Mouse (Mus musculus) embryonic stem cell, embryonic (primary cell): ENCODE data around the gene P2ry6.

Experiments
- CTCF ChIA-PET, 4 experiments: fragments of 300-600 bp in 2 of 4; fragments of 350-600 bp in 2 of 4; sonication (Branson Sonifier 250); formaldehyde crosslinking; loops; one replicate each; lab custom pipeline; 2022; ENCODE audit warnings: inconsistent platforms in 2 of 4; lab: Charles Lee
- POLR2A ChIA-PET, 4 experiments: fragments of 300-600 bp in 2 of 4; fragments of 350-600 bp in 2 of 4; sonication (Branson Sonifier 250); formaldehyde crosslinking; loops; one replicate each; lab custom pipeline; 2022; ENCODE audit warnings: antibody characterized with exemption in 4 of 4, inconsistent platforms in 1 of 4; lab: Charles Lee

The P2ry6 gene

GRCm38 (mm10) chr7:100933520-100933919, 40.9 kb downstream of the P2ry6 start:
- ChIA-PET CTCF (interaction anchor here in 2 of 4 experiments (0.6 to 5.4 kb wide), 4 partner anchors 9 to 51 kb away, joined by 3 to 39 read pairs (median 4); no protein-coding TSS in a partner anchor), POLR2A (interaction anchor here in 2 of 4 experiments (1.0 to 4.1 kb wide), 6 partner anchors 9 to 118 kb away, joined by 3 to 32 read pairs (median 4); no protein-coding TSS in a partner anchor)

- ChIA-PET POLR2A (interaction anchor here in 3 of 4 experiments (0.6 to 4.1 kb wide), 35 partner anchors 8 to 437 kb away, joined by 3 to 44 read pairs (median 4); partner anchors contain the start of genes Relt (in 3 of the 3) and Fam168a (in 1 of the 3)), CTCF (interaction anchor here in 3 of 4 experiments (0.8 to 5.4 kb wide), 9 partner anchors 9 to 363 kb away, joined by 3 to 39 read pairs (median 5); no protein-coding TSS in a partner anchor)
These were observed 41.9 kb downstream of the P2ry6 start for GRCm38 (mm10) chr7:100932481-100933007.

- CTCF ChIA-PET, result interaction anchor here (0.6 to 5.4 kb wide), 14 partner anchors 10 to 1467 kb away, joined by 3 to 39 read pairs (median 4); no protein-coding TSS in a partner anchor
- POLR2A ChIA-PET, result interaction anchor here in 3 of 4 experiments (0.5 to 4.1 kb wide), 46 partner anchors 7 to 1074 kb away, joined by 3 to 44 read pairs (median 4); partner anchors contain the start of genes Relt (in 3 of the 3) and Fam168a (in 1 of the 3)
These were observed 42.4 kb downstream of the P2ry6 start, which contains the start of gene Arhgef17 for GRCm38 (mm10) chr7:100931926-100932480. Arhgef17 (minus strand) TSS chr7:100932107.

GRCm38 (mm10) chr7:100931316-100931925, 43.0 kb downstream of the P2ry6 start:
- POLR2A ChIA-PET, result interaction anchor here (0.5 to 4.1 kb wide), 57 partner anchors 8 to 1073 kb away, joined by 3 to 44 read pairs (median 4); partner anchors contain the start of genes Relt (in 3 of the 4), Atg16l2 (in 1 of the 4) and Fam168a (in 1 of the 4)
- CTCF ChIA-PET, result interaction anchor here (0.6 to 5.4 kb wide), 14 partner anchors 11 to 1467 kb away, joined by 3 to 39 read pairs (median 4); no protein-coding TSS in a partner anchor

- CTCF ChIA-PET, result interaction anchor here in 3 of 4 experiments (0.8 to 5.4 kb wide), 8 partner anchors 12 to 178 kb away, joined by 3 to 39 read pairs (median 8); no protein-coding TSS in a partner anchor
These were observed 43.7 kb downstream of the P2ry6 start for GRCm38 (mm10) chr7:100930619-100931315.

GRCm38 (mm10) chr7:100929639-100930303, 44.7 kb downstream of the P2ry6 start:
- ChIA-PET POLR2A (interaction anchor here in 3 of 4 experiments (0.8 to 4.1 kb wide), 17 partner anchors 7 to 245 kb away, joined by 3 to 44 read pairs (median 8); partner anchors contain the start of gene Relt (in 1 of the 3)), CTCF (interaction anchor here in 1 of 4 experiments (5.4 kb wide), 1 partner anchor 22 kb away, joined by 39 read pairs; no protein-coding TSS in a partner anchor)

More at GRCm38 (mm10) chr7:100930619-100931315, 43.7 kb downstream of the P2ry6 start:
- POLR2A ChIA-PET, result interaction anchor here (0.7 to 4.1 kb wide), 40 partner anchors 8 to 435 kb away, joined by 3 to 44 read pairs (median 4); partner anchors contain the start of genes Relt (in 2 of the 4), Atg16l2 (in 1 of the 4) and Fam168a (in 1 of the 4)

GRCm38 (mm10) chr7:100928456-100928855, 46.0 kb downstream of the P2ry6 start:
- POLR2A ChIA-PET, result no interaction called here
- CTCF ChIA-PET, result interaction anchor here in 1 of 4 experiments (1.0 to 3.3 kb wide), 3 partner anchors 11 to 133 kb away, joined by 3 to 16 read pairs (median 4); no protein-coding TSS in a partner anchor

- CTCF ChIA-PET, result interaction anchor here in 2 of 4 experiments (0.7 to 3.3 kb wide), 3 partner anchors 19 to 134 kb away, joined by 3 to 16 read pairs (median 3); no protein-coding TSS in a partner anchor
- POLR2A ChIA-PET, result interaction anchor here in 2 of 4 experiments (0.5 to 2.7 kb wide), 6 partner anchors 9 to 947 kb away, joined by 3 to 16 read pairs (median 4); no protein-coding TSS in a partner anchor
These were observed 47.0 kb downstream of the P2ry6 start for GRCm38 (mm10) chr7:100927287-100928000.

GRCm38 (mm10) chr7:100926311-100926923, 48.0 kb downstream of the P2ry6 start:
- POLR2A ChIA-PET, result interaction anchor here in 3 of 4 experiments (0.8 to 2.7 kb wide), 15 partner anchors 8 to 435 kb away, joined by 3 to 16 read pairs (median 4); partner anchors contain the start of gene Atg16l2 (in 1 of the 3)

GRCm38 (mm10) chr7:100924674-100925445, 49.6 kb downstream of the P2ry6 start:
- ChIA-PET CTCF (interaction anchor here in 3 of 4 experiments (0.6 to 3.3 kb wide), 9 partner anchors 11 to 62 kb away, joined by 3 to 16 read pairs (median 5); partner anchors contain the start of gene Relt (in 2 of the 3)), POLR2A (interaction anchor here in 3 of 4 experiments (0.6 to 2.7 kb wide), 16 partner anchors 8 to 437 kb away, joined by 3 to 16 read pairs (median 4); partner anchors contain the start of gene Atg16l2 (in 1 of the 3))

More at GRCm38 (mm10) chr7:100926311-100926923, 48.0 kb downstream of the P2ry6 start:
- CTCF ChIA-PET, result interaction anchor here in 3 of 4 experiments (0.8 to 3.3 kb wide), 6 partner anchors 13 to 47 kb away, joined by 3 to 16 read pairs (median 4); no protein-coding TSS in a partner anchor

- ChIA-PET CTCF (interaction anchor here in 1 of 4 experiments (1.1 to 1.8 kb wide), 2 partner anchors 16 to 61 kb away, joined by 4 to 5 read pairs; partner anchors contain the start of gene Relt), POLR2A (interaction anchor here in 3 of 4 experiments (0.6 to 2.3 kb wide), 6 partner anchors 7 to 29 kb away, joined by 3 to 14 read pairs (median 6); partner anchors contain the start of gene Arhgef17 (in 1 of the 3))
These were observed 50.2 kb downstream of the P2ry6 start for GRCm38 (mm10) chr7:100924200-100924599.

- ChIA-PET POLR2A (interaction anchor here in 3 of 4 experiments (0.6 to 1.7 kb wide), 7 partner anchors 8 to 60 kb away, joined by 3 to 14 read pairs (median 3); partner anchors contain the start of genes Arhgef17 (in 2 of the 3) and Relt (in 1 of the 3)), CTCF (interaction anchor here in 3 of 4 experiments (0.6 to 1.5 kb wide), 4 partner anchors 8 to 39 kb away, joined by 3 to 4 read pairs (median 3); no protein-coding TSS in a partner anchor)
These were observed 51.5 kb downstream of the P2ry6 start for GRCm38 (mm10) chr7:100922907-100923306.

- CTCF ChIA-PET, result interaction anchor here in 3 of 4 experiments (0.6 to 1.5 kb wide), 4 partner anchors 13 to 176 kb away, joined by 3 to 4 read pairs (median 4); no protein-coding TSS in a partner anchor
- POLR2A ChIA-PET, result interaction anchor here in 3 of 4 experiments (0.6 to 1.9 kb wide), 8 partner anchors 9 to 395 kb away, joined by 3 to 8 read pairs (median 3); partner anchors contain the start of gene Arhgef17 (in 2 of the 3)
These were observed 53.2 kb downstream of the P2ry6 start for GRCm38 (mm10) chr7:100921289-100921688.

- POLR2A ChIA-PET, result interaction anchor here in 2 of 4 experiments (1.0 to 3.7 kb wide), 4 partner anchors 11 to 475 kb away, joined by 3 to 44 read pairs (median 7); partner anchors contain the start of gene Arhgef17 (in 2 of the 2)
- CTCF ChIA-PET, result interaction anchor here in 1 of 4 experiments (1.5 kb wide), 1 partner anchor 33 kb away, joined by 4 read pairs; no protein-coding TSS in a partner anchor
These were observed 54.7 kb downstream of the P2ry6 start for GRCm38 (mm10) chr7:100919809-100920107.
